Mouse (Mus musculus): ENCODE measurements around the gene Tada3. TPM values are rescaled to one million over a fixed set of nuclear protein-coding genes. Genes with fewer than 3 reads are reported as not detected.

Gene Tada3
- polyA plus RNA-seq, 1 experiment from 2014 or later, result 52.6 TPM

GRCm38 (mm10) chr6:113393951-113394350, 16.3 kb upstream of the Tada3 start:
- no peaks in the 10 kb centered on the region for H3K9me3 ChIP-seq (ENCODE audit: control insufficient read depth, low read length)
- H3K4me1 ChIP-seq (ENCODE audit: control insufficient read depth, insufficient read depth, low read length), result peaks cover 4% of the 10 kb centered on the region; the same call in 1 of the 2 replicates
- H3K36me3 ChIP-seq (ENCODE audit: control insufficient read depth, insufficient read depth, low read length), result peaks cover 3% of the 10 kb centered on the region; the same call in 1 of the 2 replicates
- no peaks in the 10 kb centered on the region for H3K27me3 ChIP-seq (ENCODE audit: control insufficient read depth, insufficient read depth, low read length)
- H3K4me2 ChIP-seq (ENCODE audit: low read depth, severe bottlenecking), result no peak overlapping the region
- 88% methylated on average over 6 of the region's 6 CpGs for WGBS
- H3K27ac ChIP-seq (replicated peaks; ENCODE audit: low read depth, low read length), result no peak overlapping the region
- ATAC-seq (ENCODE audit: insufficient number of reproducible peaks, low FRiP score, low TSS enrichment, low read depth) (no peak), DNase-seq (ENCODE audit: low spot score) (no peak)
- no peak overlapping the region for H3K4me3 ChIP-seq (ENCODE audit: low read depth, low read length)
- 0 out of 2 replicates have a peak overlapping the region, but pooled peaks have one; percentile 17 for H3K9ac ChIP-seq (ENCODE audit: low read length)

- Histone ChIP-seq H3K4me1 (ENCODE audit: control insufficient read depth, insufficient read depth, low read length) (peaks cover 4% of the 10 kb centered on the region; the same call in 1 of the 2 replicates), H3K9me3 (ENCODE audit: control insufficient read depth, low read length) (no peaks in the 10 kb centered on the region), H3K4me3 (ENCODE audit: low read depth, low read length) (peak overlapping the region; percentile 42), H3K36me3 (ENCODE audit: control insufficient read depth, insufficient read depth, low read length) (peaks cover 5% of the 10 kb centered on the region; the same call in 1 of the 2 replicates), H3K4me2 (ENCODE audit: low read depth, severe bottlenecking) (peak overlapping the region; percentile 97), H3K9ac (ENCODE audit: low read length) (peak overlapping the region; percentile 81), H3K27me3 (ENCODE audit: control insufficient read depth, insufficient read depth, low read length) (no peaks in the 10 kb centered on the region), H3K27ac (replicated peaks; ENCODE audit: low read depth, low read length) (no peak overlapping the region)
- ATAC-seq (ENCODE audit: insufficient number of reproducible peaks, low FRiP score, low TSS enrichment, low read depth) (peak; percentile 64), DNase-seq (ENCODE audit: low spot score) (peak; percentile 76)
- under 1% methylated on average over 44 of the region's 51 CpGs for WGBS
Measured at GRCm38 (mm10) chr6:113392387-113393071, 14.8 kb upstream of the Tada3 start.

DNA sequence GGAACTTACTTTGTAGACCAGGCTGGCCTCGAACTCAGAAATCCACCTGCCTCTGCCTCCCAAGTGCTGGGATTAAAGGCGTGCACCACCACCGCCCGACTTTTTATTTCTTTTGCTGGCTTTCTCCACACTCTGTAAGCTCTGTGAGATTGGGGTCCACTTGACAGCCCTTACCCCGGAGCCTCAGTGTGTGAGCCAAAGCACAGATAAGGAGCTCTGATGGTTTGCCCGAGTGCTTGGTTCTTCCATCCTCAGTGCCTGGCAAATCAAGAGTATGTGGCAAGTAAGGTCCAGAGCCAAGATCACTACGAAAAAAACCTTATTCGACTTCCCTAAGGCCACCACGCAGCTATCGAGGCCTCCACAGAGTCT, 14.3 kb upstream of the Tada3 start:
- Histone ChIP-seq H3K9ac (ENCODE audit: low read length) (peak overlapping the region; percentile 81), H3K4me1 (ENCODE audit: control insufficient read depth, insufficient read depth, low read length) (peaks cover 4% of the 10 kb centered on the region; the same call in 1 of the 2 replicates), H3K36me3 (ENCODE audit: control insufficient read depth, insufficient read depth, low read length) (peaks cover 9% of the 10 kb centered on the region; the same call in 1 of the 2 replicates), H3K27ac (replicated peaks; ENCODE audit: low read depth, low read length) (no peak overlapping the region), H3K9me3 (ENCODE audit: control insufficient read depth, low read length) (no peaks in the 10 kb centered on the region), H3K4me3 (ENCODE audit: low read depth, low read length) (peak overlapping the region; percentile 42), H3K4me2 (ENCODE audit: low read depth, severe bottlenecking) (peak overlapping the region; percentile 97), H3K27me3 (ENCODE audit: control insufficient read depth, insufficient read depth, low read length) (no peaks in the 10 kb centered on the region)
- ATAC-seq (ENCODE audit: insufficient number of reproducible peaks, low FRiP score, low TSS enrichment, low read depth), result no peak
- WGBS, result 32% methylated on average over 10 of the region's 10 CpGs
- DNase-seq (ENCODE audit: low spot score), result no peak

GRCm38 (mm10) chr6:113390715-113391114, 13.0 kb upstream of the Tada3 start:
- no peak for DNase-seq (ENCODE audit: low spot score)
- Histone ChIP-seq H3K27me3 (ENCODE audit: control insufficient read depth, insufficient read depth, low read length) (no peaks in the 10 kb centered on the region), H3K36me3 (ENCODE audit: control insufficient read depth, insufficient read depth, low read length) (peaks cover 15% of the 10 kb centered on the region), H3K4me3 (ENCODE audit: low read depth, low read length) (no peak overlapping the region), H3K4me1 (ENCODE audit: control insufficient read depth, insufficient read depth, low read length) (peaks cover 4% of the 10 kb centered on the region; the same call in 1 of the 2 replicates), H3K9me3 (ENCODE audit: control insufficient read depth, low read length) (no peaks in the 10 kb centered on the region), H3K27ac (replicated peaks; ENCODE audit: low read depth, low read length) (no peak overlapping the region), H3K4me2 (ENCODE audit: low read depth, severe bottlenecking) (no peak overlapping the region), H3K9ac (ENCODE audit: low read length) (no peak overlapping the region)
- ATAC-seq (ENCODE audit: insufficient number of reproducible peaks, low FRiP score, low TSS enrichment, low read depth), result no peak
- 88% methylated on average over 3 of the region's 3 CpGs for WGBS

GRCm38 (mm10) chr6:113388960-113389359, 11.3 kb upstream of the Tada3 start, which contains the start of gene Ttll3:
TSS of gene Ttll3 (plus strand) at chr6:113389260.
- Histone ChIP-seq H3K9ac (ENCODE audit: low read length) (no peak within 1 kb of the TSS), H3K4me1 (ENCODE audit: control insufficient read depth, insufficient read depth, low read length) (peaks cover 4% of the 10 kb centered on the region; the same call in 1 of the 2 replicates), H3K27me3 (ENCODE audit: control insufficient read depth, insufficient read depth, low read length) (no peaks in the 10 kb centered on the region), H3K4me3 (ENCODE audit: low read depth, low read length) (no peak within 1 kb of the TSS), H3K9me3 (ENCODE audit: control insufficient read depth, low read length) (no peaks in the 10 kb centered on the region), H3K36me3 (ENCODE audit: control insufficient read depth, insufficient read depth, low read length) (peaks cover 30% of the 10 kb centered on the region), H3K27ac (replicated peaks; ENCODE audit: low read depth, low read length) (no peak within 1 kb of the TSS), H3K4me2 (ENCODE audit: low read depth, severe bottlenecking) (no peak within 1 kb of the TSS)
- ATAC-seq (ENCODE audit: insufficient number of reproducible peaks, low FRiP score, low TSS enrichment, low read depth) (no peak), DNase-seq (ENCODE audit: low spot score) (no peak)
- 83% methylated on average over 8 of the region's 8 CpGs for WGBS

DNA sequence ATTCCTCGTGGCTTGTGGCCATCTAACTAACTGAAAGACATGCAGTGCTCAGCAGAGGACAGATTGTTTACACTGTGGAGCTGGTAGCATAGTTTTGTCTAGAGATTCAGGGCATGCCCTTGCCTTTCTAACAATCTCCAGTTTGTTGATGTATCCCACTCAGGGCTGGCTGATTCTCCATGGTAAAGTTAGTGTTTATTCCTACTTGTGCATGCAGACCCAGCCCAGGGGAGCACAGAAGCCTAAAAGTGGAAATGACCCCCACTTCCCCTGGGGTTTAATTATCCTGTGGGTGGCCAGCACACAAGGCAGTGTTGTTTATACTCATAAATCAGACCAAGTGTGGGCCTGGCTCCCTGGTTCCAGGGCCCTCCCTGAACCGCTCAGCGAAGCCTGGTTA, 8.3 kb upstream of the Tada3 start:
- Histone ChIP-seq H3K36me3 (ENCODE audit: control insufficient read depth, insufficient read depth, low read length) (peaks cover 41% of the 10 kb centered on the region), H3K4me3 (ENCODE audit: low read depth, low read length) (no peak overlapping the region), H3K27me3 (ENCODE audit: control insufficient read depth, insufficient read depth, low read length) (no peaks in the 10 kb centered on the region), H3K9me3 (ENCODE audit: control insufficient read depth, low read length) (no peaks in the 10 kb centered on the region; the same call in 1 of the 2 replicates), H3K4me2 (ENCODE audit: low read depth, severe bottlenecking) (no peak overlapping the region), H3K27ac (replicated peaks; ENCODE audit: low read depth, low read length) (no peak overlapping the region), H3K9ac (ENCODE audit: low read length) (no peak overlapping the region), H3K4me1 (ENCODE audit: control insufficient read depth, insufficient read depth, low read length) (no peaks in the 10 kb centered on the region)
- WGBS, result 70% methylated on average over 3 of the region's 3 CpGs
- no peak for DNase-seq (ENCODE audit: low spot score)
- ATAC-seq (ENCODE audit: insufficient number of reproducible peaks, low FRiP score, low TSS enrichment, low read depth), result no peak

DNA sequence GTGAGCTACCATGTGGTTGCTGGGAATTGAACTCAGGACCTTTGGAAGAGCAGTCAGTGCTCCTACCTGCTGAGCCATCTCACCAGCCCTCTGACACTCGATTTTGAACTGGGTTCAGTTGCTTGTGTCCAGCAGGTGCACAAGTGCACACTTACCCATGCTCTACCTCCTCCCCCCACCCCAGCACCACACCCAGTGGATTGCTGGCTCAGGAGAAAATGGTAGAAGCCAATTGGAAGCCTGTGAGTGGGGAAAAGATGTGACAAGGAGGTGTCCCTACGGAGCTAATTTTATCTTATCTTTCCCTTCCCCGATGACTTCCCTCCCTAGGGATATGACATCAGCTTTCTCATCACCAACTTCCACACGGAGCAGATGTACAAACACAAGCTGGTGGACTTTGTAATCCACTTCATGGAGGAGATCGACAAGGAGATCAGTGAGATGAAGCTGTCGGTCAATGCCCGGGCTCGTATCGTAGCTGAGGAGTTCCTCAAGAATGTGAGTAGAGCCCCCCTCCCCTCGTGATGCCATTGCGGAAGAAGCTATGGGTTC, 7.6 kb upstream of the Tada3 start:
- H3K27ac ChIP-seq (replicated peaks; ENCODE audit: low read depth, low read length), result no peak overlapping the region
- no peaks in the 10 kb centered on the region for H3K4me1 ChIP-seq (ENCODE audit: control insufficient read depth, insufficient read depth, low read length)
- H3K36me3 ChIP-seq (ENCODE audit: control insufficient read depth, insufficient read depth, low read length), result peaks cover 45% of the 10 kb centered on the region
- H3K4me2 ChIP-seq (ENCODE audit: low read depth, severe bottlenecking), result no peak overlapping the region
- 93% methylated on average over 11 of the region's 11 CpGs for whole genome bisulfite sequencing
- no peak for DNase-seq (ENCODE audit: low spot score)
- H3K9me3 ChIP-seq (ENCODE audit: control insufficient read depth, low read length), result no peaks in the 10 kb centered on the region; the same call in 1 of the 2 replicates
- no peak for ATAC-seq (ENCODE audit: insufficient number of reproducible peaks, low FRiP score, low TSS enrichment, low read depth)
- no peak overlapping the region for H3K9ac ChIP-seq (ENCODE audit: low read length)
- no peak overlapping the region for H3K4me3 ChIP-seq (ENCODE audit: low read depth, low read length)
- no peaks in the 10 kb centered on the region for H3K27me3 ChIP-seq (ENCODE audit: control insufficient read depth, insufficient read depth, low read length)

GRCm38 (mm10) chr6:113384351-113384927, 6.8 kb upstream of the Tada3 start:
- Histone ChIP-seq H3K9ac (ENCODE audit: low read length) (no peak overlapping the region), H3K4me2 (ENCODE audit: low read depth, severe bottlenecking) (no peak overlapping the region), H3K4me1 (ENCODE audit: control insufficient read depth, insufficient read depth, low read length) (no peaks in the 10 kb centered on the region), H3K36me3 (ENCODE audit: control insufficient read depth, insufficient read depth, low read length) (peaks cover 42% of the 10 kb centered on the region), H3K4me3 (ENCODE audit: low read depth, low read length) (no peak overlapping the region), H3K27ac (replicated peaks; ENCODE audit: low read depth, low read length) (no peak overlapping the region), H3K27me3 (ENCODE audit: control insufficient read depth, insufficient read depth, low read length) (no peaks in the 10 kb centered on the region), H3K9me3 (ENCODE audit: control insufficient read depth, low read length) (no peaks in the 10 kb centered on the region; the same call in 1 of the 2 replicates)
- DNase-seq (ENCODE audit: low spot score), result no peak
- 90% methylated on average over 8 of the region's 8 CpGs for WGBS
- ATAC-seq (ENCODE audit: insufficient number of reproducible peaks, low FRiP score, low TSS enrichment, low read depth), result no peak
